Mouse (Mus musculus) heart, adult 2 months (tissue): ENCODE data around the gene Znrf4. TPM values are rescaled to one million over a fixed set of nuclear protein-coding genes. Genes with fewer than 3 reads are reported as not detected.
A peak's percentile ranks its signal among the peaks of the same experiment; 100 is the strongest.

Experiments used
- DNase-seq, 2 experiments: peaks; one replicate each; pipeline ENCODE4 v3.0.0; 2021
- H3K27ac ChIP-seq: fragments of 200-600 bp; 2 replicates; pipeline ENCODE4 v1.8.1; 2022
- H3K27me3 ChIP-seq: fragments of 200-500 bp; 2 replicates; pipeline ENCODE4 v1.6.1; 2012; ENCODE audit warnings: mild to moderate bottlenecking, low read length, inconsistent platforms, mixed read lengths; ENCODE audit not compliant: control insufficient read depth, insufficient read depth
- H3K36me3 ChIP-seq: fragments of 200-500 bp; 2 replicates; pipeline ENCODE4 v1.6.1; 2012; ENCODE audit warnings: low read length, inconsistent platforms; ENCODE audit not compliant: control insufficient read depth, insufficient read depth
- H3K4me1 ChIP-seq: fragments of 200-500 bp; 2 replicates; pipeline ENCODE4 v1.6.1; 2011; ENCODE audit warnings: low read length; ENCODE audit not compliant: control insufficient read depth, insufficient read depth
- H3K4me3 ChIP-seq: fragments of 200-600 bp; 2 replicates; pipeline ENCODE4 v1.8.1; 2022
- H3K79me2 ChIP-seq: fragments of 200-500 bp; replicated peaks from 2 replicates; pipeline ENCODE4 v1.6.1; 2012; ENCODE audit warnings: mild to moderate bottlenecking, inconsistent platforms, low read length, moderate library complexity, mixed read lengths; ENCODE audit not compliant: control insufficient read depth, insufficient read depth
- H3K9ac ChIP-seq: fragments of 200-500 bp; 2 replicates; pipeline ENCODE4 v1.6.1; 2012; ENCODE audit warnings: low read depth, mild to moderate bottlenecking, control low read depth, inconsistent platforms, low read length, mixed read lengths
- CTCF ChIP-seq: fragments of 200-600 bp; IDR thresholded peaks from 2 replicates; pipeline ENCODE4 v1.8.1; 2022; ENCODE audit warnings: antibody characterized with exemption, mild to moderate bottlenecking, moderate library complexity
- EP300 ChIP-seq: fragments of 200-500 bp; IDR thresholded peaks from 2 replicates; pipeline ENCODE4 v1.6.1; 2011; ENCODE audit warnings: low read depth, low read length, control low read depth; ENCODE audit not compliant: insufficient read depth
- POLR2A ChIP-seq: fragments of 200-500 bp; IDR thresholded peaks from 2 replicates; pipeline ENCODE4 v1.6.1; 2011; ENCODE audit warnings: mild to moderate bottlenecking, low read depth, low read length, control low read depth; ENCODE audit not compliant: insufficient read depth
- WGBS: fragments of 180-500 bp; shearing (Covaris S2); methylation state at CpG from one replicate; pipeline ENCODE4 v1.1.7; 2018; 5-methylcytosine and 5-hydroxymethylcytosine counted together
- intact Hi-C: fragments of 180-260 bp; cut with DNase I; formaldehyde crosslinking; loops from one replicate; pipeline ENCODE4 v1.15.1; 2025
- polyA plus RNA-seq: library from polyadenylated mRNA; depleted of rRNA; stranded (reverse); fragments of >200 nt; gene quantifications from 2 replicates; pipeline ENCODE4 v1.2.3, GENCODE M21; 2012
- total RNA-seq, 2 experiments: library from RNA; stranded (reverse); gene quantifications; 2 replicates each; pipeline ENCODE4 v1.2.3; 2021

Znrf4 gene
- total and polyA plus RNA-seq, 3 experiments = 0.64 TPM; not detected in 2

DNA sequence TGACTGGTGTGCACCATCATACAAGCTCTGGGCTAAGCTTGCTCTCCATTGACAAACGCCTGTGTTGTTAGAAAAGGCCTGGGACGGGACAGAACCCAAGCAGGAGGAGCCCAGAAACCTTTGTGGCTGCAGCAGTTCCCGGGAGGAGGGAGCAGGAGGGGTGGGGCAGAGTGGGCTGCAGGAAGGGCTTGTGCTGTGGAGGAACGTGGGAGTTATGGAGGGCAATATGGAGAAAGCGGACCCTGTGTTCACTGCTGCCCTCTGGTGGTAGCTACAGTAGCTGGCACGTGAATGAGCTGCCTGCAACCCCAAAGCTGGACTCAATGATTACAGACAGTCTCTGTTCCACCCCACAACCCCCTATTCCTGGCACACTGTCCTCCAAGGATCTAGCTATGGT, 32.9 kb downstream of the Znrf4 start:
- Histone ChIP-seq H3K27ac (no peak overlapping the region), H3K36me3 (no peaks in the 10 kb centered on the region), H3K9ac (no peak overlapping the region), H3K4me1 (peaks cover 4% of the 10 kb centered on the region), H3K4me3 (no peak overlapping the region), H3K79me2 (no peaks in the 10 kb centered on the region), H3K27me3 (no peaks in the 10 kb centered on the region; the same call in 1 of the 2 replicates)
- WGBS = 8% methylated on average over 6 of the region's 6 CpGs
- no peak for TF ChIP-seq POLR2A
- peak; percentile 81 for TF ChIP-seq EP300
- peak; percentile 93 for TF ChIP-seq CTCF
- peak; percentile 76 to 78 for DNase-seq
- intact Hi-C loops = loop anchor here (1.0 kb wide), 2 partner anchors 53 to 122 kb away; no protein-coding TSS in a partner anchor

DNA sequence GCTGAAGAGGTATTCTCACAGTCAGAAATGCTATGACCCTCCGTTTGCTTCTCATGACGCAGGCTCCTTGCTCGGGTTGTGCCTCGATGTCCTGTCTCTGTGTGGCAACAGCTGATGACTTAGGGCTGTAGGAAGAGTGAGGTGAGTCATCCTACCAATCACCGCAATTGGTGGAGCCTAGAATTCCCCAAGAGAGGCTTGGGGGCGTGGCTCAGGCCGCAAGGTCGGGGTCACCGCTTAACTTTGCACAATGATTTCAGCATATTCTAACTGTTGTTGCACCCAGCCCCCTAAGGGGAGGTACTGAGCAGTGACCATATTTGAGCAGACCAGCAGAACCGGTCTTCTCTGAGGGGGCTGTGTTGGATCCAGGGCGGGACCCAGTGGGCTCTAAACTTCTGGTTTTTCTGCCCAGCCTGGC, 34.0 kb downstream of the Znrf4 start:
- Histone ChIP-seq H3K36me3 (no peaks in the 10 kb centered on the region), H3K9ac (no peak overlapping the region), H3K4me3 (no peak overlapping the region), H3K27ac (no peak overlapping the region), H3K27me3 (peaks cover 5% of the 10 kb centered on the region), H3K79me2 (no peaks in the 10 kb centered on the region), H3K4me1 (peaks cover 4% of the 10 kb centered on the region)
- no peak for TF ChIP-seq EP300
- no peak for DNase-seq
- WGBS = 61% methylated on average over 11 of the region's 11 CpGs
- intact Hi-C loops = no loop called here

DNA sequence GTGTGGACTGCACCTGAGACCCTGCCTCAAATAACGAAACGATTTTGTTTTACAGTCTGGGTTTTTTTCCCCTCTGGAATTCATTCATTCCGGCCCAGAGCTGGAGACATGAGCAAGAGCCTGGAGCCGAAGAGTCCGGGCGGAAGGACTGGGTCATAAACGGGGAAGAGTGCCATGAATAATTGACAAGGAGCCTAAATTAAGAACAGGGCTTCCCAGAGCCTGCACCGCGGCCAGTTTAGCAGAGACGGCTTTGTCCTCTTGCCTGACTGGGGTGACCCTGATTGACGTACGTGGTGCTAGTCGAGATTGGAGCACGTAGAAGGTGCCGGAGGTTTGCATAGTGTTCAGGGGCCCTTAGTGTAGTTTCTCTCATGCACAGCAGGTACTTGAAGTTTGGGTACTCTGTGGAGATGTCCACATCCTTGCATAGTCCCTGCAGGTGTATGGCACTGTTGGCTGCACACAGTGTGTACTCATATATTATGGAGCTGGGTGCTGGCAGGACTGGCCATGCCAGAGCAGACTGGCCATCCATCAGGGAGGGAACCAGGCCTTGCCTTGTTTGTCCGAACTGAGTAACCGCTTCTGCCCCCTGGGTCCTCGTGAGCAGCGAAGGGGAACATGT, 34.9 kb downstream of the Znrf4 start:
- no peak overlapping the region for H3K9ac ChIP-seq
- peaks cover 5% of the 10 kb centered on the region for H3K27me3 ChIP-seq
- H3K4me3 ChIP-seq = no peak overlapping the region
- WGBS = 67% methylated on average over 19 of the region's 19 CpGs
- DNase-seq = peak in 1 of 2 experiments; percentile 55
- H3K79me2 ChIP-seq = no peaks in the 10 kb centered on the region
- peaks cover 4% of the 10 kb centered on the region for H3K4me1 ChIP-seq
- intact Hi-C loops = loop anchor here (2.0 kb wide), 1 partner anchor 15 kb away; no protein-coding TSS in a partner anchor
- TF ChIP-seq EP300 (no peak), CTCF (no peak), POLR2A (no peak)
- H3K36me3 ChIP-seq = no peaks in the 10 kb centered on the region
- H3K27ac ChIP-seq = no peak overlapping the region

DNA sequence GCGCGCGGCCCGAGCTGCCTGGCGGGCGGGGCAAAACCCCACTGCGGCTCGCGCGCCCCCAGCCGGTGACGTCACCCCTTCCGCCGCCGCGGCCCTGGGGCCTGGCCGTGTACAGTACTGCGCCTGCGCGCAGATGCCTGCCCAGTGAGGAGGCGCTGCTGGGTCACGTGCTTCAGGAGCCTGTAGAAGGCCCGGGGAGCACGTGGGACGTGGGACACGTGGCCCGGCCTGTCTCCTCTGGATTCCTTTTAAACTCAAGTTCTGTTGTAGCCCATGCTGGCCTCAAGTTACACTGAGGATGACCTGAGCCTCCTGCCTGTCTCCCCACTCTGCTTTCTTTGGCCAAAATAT, 35.9 kb downstream of the Znrf4 start, which contains the start of gene Ptprs:
Gene Ptprs, minus strand, starts transcription at position 82 of the 351 bp plus-strand sequence.
- no peaks in the 10 kb centered on the region for H3K79me2 ChIP-seq
- H3K36me3 ChIP-seq = no peaks in the 10 kb centered on the region
- under 1% methylated on average over 27 of the region's 27 CpGs for WGBS
- DNase-seq = peak; percentile 91 to 94
- H3K4me1 ChIP-seq = peaks cover 4% of the 10 kb centered on the region
- intact Hi-C loops = loop anchor here (2.0 kb wide), 1 partner anchor 14 kb away; no protein-coding TSS in a partner anchor
- peak within 1 kb of the TSS; percentile 52; the same call in 1 of the 2 replicates for H3K27ac ChIP-seq
- peak within 1 kb of the TSS; percentile 47 for H3K9ac ChIP-seq
- peak within 1 kb of the TSS; percentile 68 for H3K4me3 ChIP-seq
- TF ChIP-seq POLR2A = no peak
- TF ChIP-seq CTCF = no peak
- peak; percentile 27; the same call in 1 of the 2 replicates for TF ChIP-seq EP300
- H3K27me3 ChIP-seq = peaks cover 5% of the 10 kb centered on the region

DNA sequence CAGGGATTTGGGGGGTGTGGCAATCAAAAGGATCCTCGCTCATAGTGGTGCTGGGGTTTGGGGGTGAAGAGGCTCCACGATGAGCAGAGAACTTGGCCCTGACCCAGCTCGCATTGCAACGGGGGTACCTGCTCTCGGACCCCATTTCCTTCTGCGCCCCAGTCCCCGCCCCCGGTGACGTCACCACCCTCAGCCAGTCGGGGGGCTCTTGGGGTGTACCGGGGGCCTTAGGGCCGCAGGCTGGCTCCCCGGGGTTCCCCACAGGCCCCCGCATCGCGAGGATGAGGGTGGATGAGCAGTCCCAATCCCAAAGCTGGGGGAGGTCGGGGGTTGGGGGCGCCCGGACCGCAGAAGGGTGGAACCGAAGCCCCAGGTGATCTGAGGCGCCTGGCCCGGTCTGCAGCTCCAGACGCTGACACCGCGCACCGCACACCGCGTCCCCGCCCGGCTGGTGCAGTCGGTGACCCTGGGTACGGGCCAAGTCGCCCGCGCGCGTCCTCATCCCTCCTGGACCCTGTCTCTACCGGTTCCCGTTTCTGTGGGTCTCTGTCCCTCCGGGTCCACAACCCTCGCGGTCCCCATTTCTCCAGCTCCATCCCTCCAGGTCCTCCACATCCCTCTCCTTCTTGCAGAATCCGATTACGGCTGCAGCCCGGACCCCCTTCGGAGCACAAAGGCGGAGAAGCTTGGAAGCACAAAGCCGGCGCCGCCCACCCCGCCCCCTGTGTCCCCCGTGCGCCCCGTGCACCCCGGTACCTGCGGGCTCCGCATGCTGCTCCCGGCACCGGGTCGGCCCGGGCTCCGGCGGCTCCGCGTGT, 36.4 kb downstream of the Znrf4 start:
- TF ChIP-seq POLR2A = no peak
- no peak for TF ChIP-seq EP300
- TF ChIP-seq CTCF = no peak
- peak overlapping the region; percentile 52; the same call in 1 of the 2 replicates for H3K27ac ChIP-seq
- DNase-seq = peak in 1 of 2 experiments; percentile 59
- 1% methylated on average over 66 of the region's 66 CpGs for whole genome bisulfite sequencing
- no peaks in the 10 kb centered on the region for H3K36me3 ChIP-seq
- intact Hi-C loops = loop anchor here (2.0 kb wide), 1 partner anchor 13 kb away; no protein-coding TSS in a partner anchor
- H3K79me2 ChIP-seq = no peaks in the 10 kb centered on the region
- H3K9ac ChIP-seq = peak overlapping the region; percentile 47
- peaks cover 5% of the 10 kb centered on the region for H3K27me3 ChIP-seq
- H3K4me1 ChIP-seq = peaks cover 4% of the 10 kb centered on the region
- peak overlapping the region; percentile 68 for H3K4me3 ChIP-seq
